Mouse (Mus musculus): ENCODE data around the gene Spop. TPM values are rescaled to one million over a fixed set of nuclear protein-coding genes. Genes with fewer than 3 reads are reported as not detected.
"Not testable (repeated sequence)": the region's sequence is repeated elsewhere in the genome, so short reads cannot be mapped to it uniquely, and the experiment has no call there.

Spop gene
- polyA plus RNA-seq, 1 experiment from 2014 or later: 155 TPM

GRCm38 (mm10) chr11:95397843-95398835 lies 15.7 kb upstream of the Spop start:
- no peak overlapping the region for H3K4me3 ChIP-seq (ENCODE audit: low read length)
- no peak overlapping the region for H3K9ac ChIP-seq (replicated peaks; ENCODE audit: low read length)
- no peak overlapping the region for H3K27ac ChIP-seq (ENCODE audit: low read length)
- H3K36me3 ChIP-seq (ENCODE audit: insufficient read depth, low read length): no peaks in the 10 kb centered on the region
- 52% methylated on average over 14 of the region's 14 CpGs for WGBS
- ATAC-seq (ENCODE audit: low FRiP score, low TSS enrichment): no peak
- H3K27me3 ChIP-seq (ENCODE audit: insufficient read depth, low read length): no peaks in the 10 kb centered on the region
- H3K4me1 ChIP-seq (ENCODE audit: insufficient read depth, low read length): peaks cover 10% of the 10 kb centered on the region; the same call in 1 of the 2 replicates
- 0 out of 2 replicates have a peak overlapping the region, but pooled peaks have one; percentile 7 for H3K4me2 ChIP-seq (replicated peaks; ENCODE audit: low read depth, low read length)
- H3K9me3 ChIP-seq (ENCODE audit: low read length): no peaks in the 10 kb centered on the region

- Histone ChIP-seq H3K4me2 (replicated peaks; ENCODE audit: low read depth, low read length) (no peak overlapping the region), H3K9ac (replicated peaks; ENCODE audit: low read length) (no peak overlapping the region), H3K4me3 (ENCODE audit: low read length) (no peak overlapping the region), H3K27me3 (ENCODE audit: insufficient read depth, low read length) (no peaks in the 10 kb centered on the region), H3K9me3 (ENCODE audit: low read length) (no peaks in the 10 kb centered on the region), H3K4me1 (ENCODE audit: insufficient read depth, low read length) (peaks cover 11% of the 10 kb centered on the region; the same call in 1 of the 2 replicates), H3K36me3 (ENCODE audit: insufficient read depth, low read length) (no peaks in the 10 kb centered on the region), H3K27ac (ENCODE audit: low read length) (no peak overlapping the region)
- ATAC-seq (ENCODE audit: low FRiP score, low TSS enrichment): no peak
- 70% methylated on average over 13 of the region's 13 CpGs for WGBS
Observed at GRCm38 (mm10) chr11:95399520-95400020, 14.3 kb upstream of the Spop start.

- H3K27me3 ChIP-seq (ENCODE audit: insufficient read depth, low read length): no peaks in the 10 kb centered on the region
- no peak overlapping the region for H3K27ac ChIP-seq (ENCODE audit: low read length)
- peaks cover 11% of the 10 kb centered on the region; the same call in 1 of the 2 replicates for H3K4me1 ChIP-seq (ENCODE audit: insufficient read depth, low read length)
- H3K36me3 ChIP-seq (ENCODE audit: insufficient read depth, low read length): no peaks in the 10 kb centered on the region
- no peak for ATAC-seq (ENCODE audit: low FRiP score, low TSS enrichment)
- WGBS: 89% methylated on average over 5 of the region's 5 CpGs
- no peak overlapping the region for H3K4me3 ChIP-seq (ENCODE audit: low read length)
- H3K9me3 ChIP-seq (ENCODE audit: low read length): no peaks in the 10 kb centered on the region
- no peak overlapping the region for H3K4me2 ChIP-seq (replicated peaks; ENCODE audit: low read depth, low read length)
- H3K9ac ChIP-seq (replicated peaks; ENCODE audit: low read length): no peak overlapping the region
Observed at GRCm38 (mm10) chr11:95401568-95401967, 12.3 kb upstream of the Spop start.

GRCm38 (mm10) chr11:95402196-95402595 lies 11.7 kb upstream of the Spop start:
- 12% methylated on average over 5 of the region's 5 CpGs for WGBS
- Histone ChIP-seq H3K4me1 (ENCODE audit: insufficient read depth, low read length) (peaks cover 11% of the 10 kb centered on the region; the same call in 1 of the 2 replicates), H3K27ac (ENCODE audit: low read length) (no peak overlapping the region), H3K9me3 (ENCODE audit: low read length) (no peaks in the 10 kb centered on the region), H3K4me3 (ENCODE audit: low read length) (no peak overlapping the region), H3K36me3 (ENCODE audit: insufficient read depth, low read length) (no peaks in the 10 kb centered on the region), H3K27me3 (ENCODE audit: insufficient read depth, low read length) (no peaks in the 10 kb centered on the region), H3K4me2 (replicated peaks; ENCODE audit: low read depth, low read length) (no peak overlapping the region), H3K9ac (replicated peaks; ENCODE audit: low read length) (0 out of 2 replicates have a peak overlapping the region, but pooled peaks have one; percentile 15)
- no peak; the same call in 1 of the 2 replicates for ATAC-seq (ENCODE audit: low FRiP score, low TSS enrichment)

GRCm38 (mm10) chr11:95402658-95403101 lies 11.2 kb upstream of the Spop start:
- WGBS: 10% methylated on average over 8 of the region's 8 CpGs
- no peak overlapping the region for H3K4me2 ChIP-seq (replicated peaks; ENCODE audit: low read depth, low read length)
- peak overlapping the region; percentile 40; the same call in 1 of the 2 replicates for H3K27ac ChIP-seq (ENCODE audit: low read length)

GRCm38 (mm10) chr11:95403382-95404340 lies 10.2 kb upstream of the Spop start:
- Histone ChIP-seq H3K9ac (replicated peaks; ENCODE audit: low read length) (no peak overlapping the region), H3K9me3 (ENCODE audit: low read length) (no peaks in the 10 kb centered on the region), H3K36me3 (ENCODE audit: insufficient read depth, low read length) (no peaks in the 10 kb centered on the region), H3K4me3 (ENCODE audit: low read length) (no peak overlapping the region), H3K4me2 (replicated peaks; ENCODE audit: low read depth, low read length) (no peak overlapping the region), H3K27me3 (ENCODE audit: insufficient read depth, low read length) (no peaks in the 10 kb centered on the region), H3K4me1 (ENCODE audit: insufficient read depth, low read length) (peaks cover 11% of the 10 kb centered on the region; the same call in 1 of the 2 replicates), H3K27ac (ENCODE audit: low read length) (no peak overlapping the region)
- ATAC-seq (ENCODE audit: low FRiP score, low TSS enrichment): peak; percentile 15; the same call in 1 of the 2 replicates
- WGBS: 70% methylated on average over 16 of the region's 16 CpGs

More at GRCm38 (mm10) chr11:95402658-95403101, 11.2 kb upstream of the Spop start:
- H3K9ac ChIP-seq (replicated peaks; ENCODE audit: low read length): no peak overlapping the region
- no peak overlapping the region for H3K4me3 ChIP-seq (ENCODE audit: low read length)
- H3K9me3 ChIP-seq (ENCODE audit: low read length): no peaks in the 10 kb centered on the region
- H3K27me3 ChIP-seq (ENCODE audit: insufficient read depth, low read length): no peaks in the 10 kb centered on the region
- H3K36me3 ChIP-seq (ENCODE audit: insufficient read depth, low read length): no peaks in the 10 kb centered on the region
- peaks cover 11% of the 10 kb centered on the region; the same call in 1 of the 2 replicates for H3K4me1 ChIP-seq (ENCODE audit: insufficient read depth, low read length)
- no peak for ATAC-seq (ENCODE audit: low FRiP score, low TSS enrichment)

GRCm38 (mm10) chr11:95405771-95406170 lies 8.1 kb upstream of the Spop start:
- Histone ChIP-seq H3K4me1 (ENCODE audit: insufficient read depth, low read length) (peaks cover 11% of the 10 kb centered on the region; the same call in 1 of the 2 replicates), H3K9me3 (ENCODE audit: low read length) (no peaks in the 10 kb centered on the region), H3K9ac (replicated peaks; ENCODE audit: low read length) (no peak overlapping the region), H3K36me3 (ENCODE audit: insufficient read depth, low read length) (no peaks in the 10 kb centered on the region), H3K4me2 (replicated peaks; ENCODE audit: low read depth, low read length) (no peak overlapping the region), H3K27ac (ENCODE audit: low read length) (no peak overlapping the region), H3K4me3 (ENCODE audit: low read length) (no peak overlapping the region), H3K27me3 (ENCODE audit: insufficient read depth, low read length) (no peaks in the 10 kb centered on the region)
- WGBS: 61% methylated on average over 4 of the region's 4 CpGs
- ATAC-seq (ENCODE audit: low FRiP score, low TSS enrichment): no peak

GRCm38 (mm10) chr11:95406398-95406797 lies 7.5 kb upstream of the Spop start:
- not testable (repeated sequence) for H3K27me3 ChIP-seq (ENCODE audit: insufficient read depth, low read length); H3K4me2 ChIP-seq (replicated peaks; ENCODE audit: low read depth, low read length); H3K36me3 ChIP-seq (ENCODE audit: insufficient read depth, low read length); ATAC-seq (ENCODE audit: low FRiP score, low TSS enrichment); H3K4me3 ChIP-seq (ENCODE audit: low read length); H3K27ac ChIP-seq (ENCODE audit: low read length); H3K9me3 ChIP-seq (ENCODE audit: low read length); H3K9ac ChIP-seq (replicated peaks; ENCODE audit: low read length)
- 84% methylated on average over 5 of the region's 5 CpGs for WGBS
- peaks cover 11% of the 10 kb centered on the region; the same call in 1 of the 2 replicates for H3K4me1 ChIP-seq (ENCODE audit: insufficient read depth, low read length)

GRCm38 (mm10) chr11:95409450-95410112 lies 4.3 kb upstream of the Spop start:
- H3K27ac ChIP-seq (ENCODE audit: low read length): no peak overlapping the region
- no peak for ATAC-seq (ENCODE audit: low FRiP score, low TSS enrichment)
- no peak overlapping the region for H3K9ac ChIP-seq (replicated peaks; ENCODE audit: low read length)
- no peak overlapping the region for H3K4me2 ChIP-seq (replicated peaks; ENCODE audit: low read depth, low read length)
- H3K9me3 ChIP-seq (ENCODE audit: low read length): no peaks in the 10 kb centered on the region
- no peaks in the 10 kb centered on the region for H3K4me1 ChIP-seq (ENCODE audit: insufficient read depth, low read length)
- no peaks in the 10 kb centered on the region for H3K27me3 ChIP-seq (ENCODE audit: insufficient read depth, low read length)
- no peak overlapping the region for H3K4me3 ChIP-seq (ENCODE audit: low read length)
- 85% methylated on average over 10 of the region's 10 CpGs for WGBS
- no peaks in the 10 kb centered on the region for H3K36me3 ChIP-seq (ENCODE audit: insufficient read depth, low read length)

Data from kidney, embryonic 16.5 days (tissue).